ENCODE assay signal across 31 mouse cellular contexts in genomic region chr6:34971181-34971580, GRCm38 (mm10). TPM values are rescaled to one million over a fixed set of nuclear protein-coding genes. Genes with fewer than 3 reads are reported as not detected.
DNase-seq lines count a peak whose midpoint lies in the region; ATAC-seq and TF ChIP-seq lines count a peak whose summit lies in the region.
"Had no signal": no experiment of that assay in that cellular context is flagged by ENCODE, and none has a peak within 500 bp of the region (broad histone marks: within the 10 kb centered on the region; RNA-seq: fewer than 3 reads in every experiment).

No protein-coding gene starts in this region.

- H3K9me3 ChIP-seq in kidney, postnatal 0 days (replicated peaks; ENCODE audit: low read length): no peaks in the 10 kb centered on the region
- H3K9me3 ChIP-seq in hindbrain, embryonic 16.5 days (ENCODE audit: control insufficient read depth, low read length): no peaks in the 10 kb centered on the region
- H3K9me3 ChIP-seq: forebrain, embryonic 10.5 days; hindbrain, embryonic 12.5 days; hindbrain, embryonic 15.5 days; intestine, embryonic 15.5 days had no signal

- WGBS in kidney, postnatal 0 days: 28% methylated on average over 3 of the region's 3 CpGs
- 41% methylated on average over 3 of the region's 3 CpGs for WGBS in hindbrain, embryonic 16.5 days

- no peaks in the 10 kb centered on the region for H3K27me3 ChIP-seq in kidney, postnatal 0 days (ENCODE audit: insufficient read depth, low read length)
- no peaks in the 10 kb centered on the region for H3K27me3 ChIP-seq in hindbrain, embryonic 16.5 days (replicated peaks; ENCODE audit: control insufficient read depth, insufficient read depth, low read length)
- H3K27me3 ChIP-seq: hindbrain, embryonic 12.5 days; hindbrain, embryonic 15.5 days; intestine, embryonic 15.5 days had no signal

- no peak overlapping the region for H3K27ac ChIP-seq in kidney, postnatal 0 days
- H3K27ac ChIP-seq in hindbrain, embryonic 16.5 days (ENCODE audit: low read depth, low read length): no peak overlapping the region
- H3K27ac ChIP-seq: forebrain, embryonic 10.5 days; hindbrain, embryonic 12.5 days; hindbrain, embryonic 15.5 days; intestine, embryonic 15.5 days had no signal

- no peak for TF ChIP-seq CTCF in kidney, postnatal 0 days (IDR thresholded peaks at IDR 0.05; ENCODE audit: low read depth)

- H3K9ac ChIP-seq in kidney, postnatal 0 days (ENCODE audit: low read depth, low read length): no peak overlapping the region
- no peak overlapping the region for H3K9ac ChIP-seq in hindbrain, embryonic 16.5 days (ENCODE audit: low read depth, low read length)
- H3K9ac ChIP-seq: hindbrain, embryonic 12.5 days; hindbrain, embryonic 15.5 days; intestine, embryonic 15.5 days had no signal

- no peak overlapping the region for H3K4me3 ChIP-seq in kidney, postnatal 0 days (replicated peaks; ENCODE audit: low read depth, low read length)
- no peak overlapping the region for H3K4me3 ChIP-seq in hindbrain, embryonic 16.5 days (ENCODE audit: low read length)
- H3K4me3 ChIP-seq: forebrain, embryonic 10.5 days; hindbrain, embryonic 12.5 days; hindbrain, embryonic 15.5 days; intestine, embryonic 15.5 days had no signal

- no peak for ATAC-seq in kidney, postnatal 0 days (replicated peaks; ENCODE audit: low FRiP score, low read depth)
- no peak for ATAC-seq in hindbrain, embryonic 16.5 days
- ATAC-seq: activated CD4-positive, CD25-positive, alpha-beta regulatory T cell, adult 4 months; forebrain, embryonic 14.5 days; intestine, embryonic 15.5 days had no signal

- no peaks in the 10 kb centered on the region for H3K36me3 ChIP-seq in kidney, postnatal 0 days (ENCODE audit: insufficient read depth, low read length)
- H3K36me3 ChIP-seq in hindbrain, embryonic 16.5 days (ENCODE audit: control insufficient read depth, insufficient read depth, low read length): no peaks in the 10 kb centered on the region
- H3K36me3 ChIP-seq: forebrain, embryonic 10.5 days; hindbrain, embryonic 12.5 days; hindbrain, embryonic 15.5 days; intestine, embryonic 15.5 days had no signal

- no peak overlapping the region for H3K4me2 ChIP-seq in kidney, postnatal 0 days (ENCODE audit: low read length)
- no peak overlapping the region for H3K4me2 ChIP-seq in hindbrain, embryonic 16.5 days (ENCODE audit: low read length)
- H3K4me2 ChIP-seq: heart, embryonic 11.5 days; hindbrain, embryonic 12.5 days; hindbrain, embryonic 15.5 days; intestine, embryonic 15.5 days had no signal

- DNase-seq in embryo, embryonic 10 days (ENCODE audit: low spot score): peak; percentile 30
- DNase-seq in embryo, embryonic 9.5 days (ENCODE audit: extremely low spot score): no peak
- DNase-seq in kidney, postnatal 0 days (ENCODE audit: low spot score): peak; percentile 17
- no peak for DNase-seq in kidney, postnatal 14 days
- DNase-seq in forelimb bud, embryonic 11.5 days (ENCODE audit: low read depth, low spot score): peak; percentile 24
- no peak for DNase-seq in thymus, postnatal 0 days (ENCODE audit: low spot score)
- no peak for DNase-seq in left cerebral cortex, adult 8-10 months (ENCODE audit: low spot score in 2 of 2)
- DNase-seq: adrenal gland, adult 8-10 months; adrenal gland, postnatal 25 days; cerebellum, adult 11-12 months; cerebellum, adult 8-10 months; cerebellum, postnatal 14 days; gastrocnemius, postnatal 10 days; gastrocnemius, postnatal 36 days; heart, adult 11 months had no signal

- no peaks in the 10 kb centered on the region for H3K4me1 ChIP-seq in kidney, postnatal 0 days (replicated peaks; ENCODE audit: insufficient read depth, low read length)
- no peaks in the 10 kb centered on the region for H3K4me1 ChIP-seq in hindbrain, embryonic 16.5 days (ENCODE audit: control insufficient read depth, insufficient read depth, low read depth, low read length)
- H3K4me1 ChIP-seq: hindbrain, embryonic 15.5 days; intestine, embryonic 15.5 days had no signal

RNA-seq across cellular contexts. Expression of gene Slc23a4, which starts 17.0 kb away (rescaled TPM):
- polyA plus RNA-seq in kidney, postnatal 0 days (2015; fragmentation: Nextera tagmentation; extraction: Ambion mirVana): 0.21 and 0.27 TPM in 2 replicates
- polyA plus RNA-seq in hindbrain, embryonic 16.5 days (2015; fragmentation: Nextera tagmentation; extraction: Ambion mirVana): 0.78 and 0.92 TPM in 2 replicates
- 7.4 and 7.7 TPM in 2 replicates for polyA plus RNA-seq in thymus, postnatal 0 days (2015; fragmentation: Nextera tagmentation; extraction: Ambion mirVana)
- total RNA-seq in left cerebral cortex, adult 8-10 months (2022): 1 to 10 TPM in 3 of 4 experiments, under 1 TPM in 1; 0.67 to 2.2 (median 1.4) TPM
- total RNA-seq: adrenal gland, postnatal 25 days; gastrocnemius, postnatal 36 days had no signal

RNA-seq across cellular contexts. Expression of gene Stra8, which starts 51.2 kb away (rescaled TPM):
- polyA plus RNA-seq in kidney, postnatal 0 days (2015; fragmentation: Nextera tagmentation; extraction: Ambion mirVana): not detected in 2 replicates
- polyA plus RNA-seq in hindbrain, embryonic 16.5 days (2015; fragmentation: Nextera tagmentation; extraction: Ambion mirVana): not detected in 2 replicates
- 1.6 and 2.0 TPM in 2 replicates for polyA plus RNA-seq in thymus, postnatal 0 days (2015; fragmentation: Nextera tagmentation; extraction: Ambion mirVana)
- total RNA-seq in left cerebral cortex, adult 8-10 months (2022): not detected
- total RNA-seq: adrenal gland, adult 8-10 months; adrenal gland, postnatal 25 days; gastrocnemius, adult 18-20 months; gastrocnemius, postnatal 10 days; gastrocnemius, postnatal 36 days; heart, adult 8-10 months; heart, postnatal 25 days; hematopoietic stem cell, adult 5-6 weeks had no signal
- polyA plus RNA-seq: brain, embryonic 14.5 days; embryonic facial prominence, embryonic 14.5 days; forebrain, embryonic 10.5 days; forebrain, embryonic 14.5 days; heart, embryonic 11.5 days; heart, embryonic 14.5 days; heart, postnatal 0 days; hindbrain, embryonic 12.5 days; hindbrain, embryonic 15.5 days; intestine, embryonic 15.5 days had no signal

Comparison
In these comparisons a context has a peak if more than half of its experiments do, and no peak if none do; other contexts are left out.
1. DNase-seq: peak in embryo, embryonic 10 days (single experiment), kidney, postnatal 0 days (single experiment) and forelimb bud, embryonic 11.5 days (single experiment); none in embryo, embryonic 9.5 days (single experiment), kidney, postnatal 14 days (single experiment), thymus, postnatal 0 days (single experiment) and left cerebral cortex, adult 8-10 months (0 of 2).